Mouse (Mus musculus): Measurements from ENCODE around the gene Sp3. TPM values are rescaled to one million over a fixed set of nuclear protein-coding genes. Genes with fewer than 3 reads are reported as not detected.

Sp3 gene
- polyA plus RNA-seq, 1 experiment: 14.2 TPM

DNA sequence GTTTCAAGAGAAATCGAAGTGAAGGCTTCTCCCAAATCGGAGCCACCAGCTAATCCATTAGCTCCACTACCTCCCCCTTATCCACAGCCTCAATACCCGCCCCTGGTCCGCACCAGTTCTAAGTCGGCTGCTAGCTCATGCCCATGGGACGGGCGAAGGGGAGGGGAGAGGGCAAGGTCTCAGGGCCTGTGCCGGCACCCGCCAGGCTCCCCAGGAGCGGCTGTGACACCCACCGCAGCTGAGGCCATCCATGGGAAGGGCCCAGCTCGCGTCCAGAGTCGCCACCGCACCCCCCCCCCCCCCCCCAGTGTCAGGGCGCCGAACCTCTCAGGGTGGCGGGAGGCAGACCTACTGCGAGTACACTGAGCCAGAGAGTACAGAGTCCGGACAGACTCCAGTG, 32.4 kb upstream of the Sp3 start:
- Histone ChIP-seq H3K27ac (ENCODE audit: insufficient read depth, low read depth, low read length) (no peak overlapping the region), H3K36me3 (ENCODE audit: control insufficient read depth, insufficient read depth, low read length) (no peaks in the 10 kb centered on the region), H3K27me3 (ENCODE audit: control insufficient read depth, insufficient read depth, low read length) (no peaks in the 10 kb centered on the region), H3K4me1 (ENCODE audit: control insufficient read depth, insufficient read depth, insufficient read length, low read length) (no peaks in the 10 kb centered on the region), H3K4me3 (ENCODE audit: low read depth, low read length) (no peak overlapping the region)
- 78% methylated on average over 20 of the region's 20 CpGs for WGBS
- TF ChIP-seq POLR2A (IDR thresholded peaks at IDR 0.05; ENCODE audit: low read depth, low read length): no peak
- TF ChIP-seq CTCF (IDR thresholded peaks at IDR 0.05; ENCODE audit: extremely low read depth, insufficient read length, insufficient replicate concordance, low read depth, low read length): no peak

DNA sequence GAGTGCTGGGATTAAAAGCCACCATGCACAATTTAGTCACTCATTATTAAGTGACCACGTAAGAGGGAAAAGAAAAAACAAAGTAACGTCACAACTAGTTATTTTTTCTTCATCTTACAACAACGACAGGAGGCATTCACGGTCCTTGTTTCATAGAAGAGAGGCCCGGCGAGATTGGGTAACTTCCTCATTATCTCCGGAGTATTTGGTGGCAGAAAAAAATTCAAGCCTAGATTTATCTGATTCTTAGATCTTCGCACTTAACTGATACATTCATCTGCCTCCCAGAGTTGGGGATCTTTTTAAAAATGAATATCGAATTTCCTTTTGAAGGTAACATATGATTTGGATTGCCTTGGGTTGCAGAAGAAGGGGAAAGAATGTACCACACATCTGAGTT, 27.2 kb upstream of the Sp3 start:
- TF ChIP-seq POLR2A (IDR thresholded peaks at IDR 0.05; ENCODE audit: low read depth, low read length): no peak
- 84% methylated on average over 9 of the region's 9 CpGs for WGBS
- Histone ChIP-seq H3K4me1 (ENCODE audit: control insufficient read depth, insufficient read depth, insufficient read length, low read length) (peaks cover 2% of the 10 kb centered on the region; the same call in 1 of the 2 replicates), H3K4me3 (ENCODE audit: low read depth, low read length) (no peak overlapping the region), H3K27me3 (ENCODE audit: control insufficient read depth, insufficient read depth, low read length) (no peaks in the 10 kb centered on the region), H3K27ac (ENCODE audit: insufficient read depth, low read depth, low read length) (no peak overlapping the region), H3K36me3 (ENCODE audit: control insufficient read depth, insufficient read depth, low read length) (no peaks in the 10 kb centered on the region)

DNA sequence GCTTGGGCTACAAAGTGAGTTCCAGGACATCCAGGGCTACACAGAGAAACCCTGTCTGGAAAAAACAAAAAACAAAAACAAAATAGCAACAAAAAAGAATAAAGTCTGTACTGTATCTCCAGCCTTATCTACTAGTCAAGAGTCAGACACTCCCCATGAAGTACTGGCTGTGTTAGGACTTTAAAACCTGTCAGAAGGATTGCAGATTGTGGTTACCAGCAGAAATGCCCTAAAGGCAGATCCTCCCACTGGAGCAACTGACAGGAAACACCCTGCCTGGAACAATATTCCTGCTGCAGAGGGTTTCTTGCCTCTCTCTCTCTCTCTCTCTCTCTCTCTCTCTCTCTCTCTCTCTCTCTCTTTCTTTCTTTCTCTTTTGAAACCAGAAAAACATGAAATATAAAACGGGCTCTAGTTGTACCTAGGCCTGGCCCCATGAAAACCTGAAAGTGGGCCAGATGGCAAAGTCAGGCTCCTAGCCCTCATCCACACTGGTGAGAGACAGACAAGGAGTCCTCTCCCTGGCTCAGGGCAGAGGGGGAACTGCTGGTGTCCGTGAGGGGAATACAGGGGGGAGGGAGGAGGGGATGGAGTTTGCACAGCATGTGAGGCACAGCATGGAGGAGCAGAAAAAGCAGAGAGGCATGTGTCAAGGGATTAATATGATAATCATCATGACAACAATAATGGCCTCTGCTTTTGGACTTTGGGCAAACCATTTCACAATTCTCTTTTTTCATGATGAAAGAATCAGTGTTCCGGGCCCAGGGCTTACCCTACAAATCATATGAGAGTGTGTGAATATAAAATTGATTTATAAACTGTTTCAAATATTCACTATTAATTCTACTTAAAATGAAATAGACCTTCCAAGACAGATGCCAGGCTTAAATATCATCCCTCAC, 25.6 kb upstream of the Sp3 start:
- no peak overlapping the region for H3K4me3 ChIP-seq (ENCODE audit: low read depth, low read length)
- no peak for TF ChIP-seq POLR2A (IDR thresholded peaks at IDR 0.05; ENCODE audit: low read depth, low read length)
- no peak for TF ChIP-seq CTCF (IDR thresholded peaks at IDR 0.05; ENCODE audit: extremely low read depth, insufficient read length, insufficient replicate concordance, low read depth, low read length)
- peaks cover 2% of the 10 kb centered on the region; the same call in 1 of the 2 replicates for H3K4me1 ChIP-seq (ENCODE audit: control insufficient read depth, insufficient read depth, insufficient read length, low read length)
- no peaks in the 10 kb centered on the region for H3K27me3 ChIP-seq (ENCODE audit: control insufficient read depth, insufficient read depth, low read length)
- no peaks in the 10 kb centered on the region for H3K36me3 ChIP-seq (ENCODE audit: control insufficient read depth, insufficient read depth, low read length)
- no peak overlapping the region for H3K27ac ChIP-seq (ENCODE audit: insufficient read depth, low read depth, low read length)
- WGBS: 66% methylated on average over 3 of the region's 3 CpGs

DNA sequence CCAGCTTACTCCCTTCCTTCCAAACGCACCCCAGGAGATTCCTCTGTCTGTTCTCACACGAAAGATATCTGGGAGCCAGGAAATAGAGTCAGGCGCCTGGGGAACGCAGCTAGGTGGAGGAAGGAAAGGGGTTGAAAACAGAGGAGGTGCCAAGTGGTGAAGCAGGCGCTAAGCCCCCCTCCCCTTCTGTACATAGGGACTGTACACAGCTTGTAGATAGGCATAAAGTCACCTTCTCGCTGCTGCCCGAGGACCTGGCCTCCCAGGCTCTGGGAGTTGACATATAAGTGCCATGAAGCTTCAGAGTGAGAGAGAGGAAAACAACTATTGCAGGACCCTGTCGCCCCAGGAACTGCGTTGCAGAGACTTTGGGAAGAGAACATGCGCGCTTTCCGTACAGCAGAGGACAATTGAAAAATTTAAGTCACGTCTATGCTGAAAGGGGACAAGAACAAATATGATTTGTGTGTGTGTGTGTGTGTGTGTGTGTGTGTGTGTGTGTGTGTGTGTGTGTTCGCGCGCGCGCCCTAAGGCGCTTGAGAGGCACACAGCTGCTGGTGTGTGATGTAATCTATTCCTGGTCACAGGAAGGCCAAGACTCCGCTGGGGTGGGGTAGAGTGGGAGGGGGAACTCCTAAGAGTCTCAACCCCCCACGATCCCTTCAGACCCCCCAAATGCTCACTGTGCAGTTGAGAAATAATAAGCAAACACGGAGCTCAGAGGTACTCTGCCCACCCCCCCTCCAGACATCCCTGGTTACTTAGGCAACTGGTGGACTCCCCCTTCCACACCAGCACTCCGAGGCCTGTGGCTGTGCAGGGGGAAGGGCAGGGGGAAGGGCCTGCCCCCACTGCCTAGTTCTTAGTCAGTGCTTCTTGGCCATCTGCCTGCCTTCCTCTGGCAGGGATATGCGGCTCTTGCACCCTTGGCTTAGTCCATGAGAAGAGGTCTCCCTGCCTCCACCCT, 23.8 kb upstream of the Sp3 start:
- Histone ChIP-seq H3K27ac (ENCODE audit: insufficient read depth, low read depth, low read length) (peak overlapping the region; percentile 89), H3K4me1 (ENCODE audit: control insufficient read depth, insufficient read depth, insufficient read length, low read length) (peaks cover 2% of the 10 kb centered on the region; the same call in 1 of the 2 replicates), H3K27me3 (ENCODE audit: control insufficient read depth, insufficient read depth, low read length) (no peaks in the 10 kb centered on the region), H3K36me3 (ENCODE audit: control insufficient read depth, insufficient read depth, low read length) (no peaks in the 10 kb centered on the region), H3K4me3 (ENCODE audit: low read depth, low read length) (peak overlapping the region; percentile 9)
- WGBS: 53% methylated on average over 24 of the region's 24 CpGs
- TF ChIP-seq POLR2A (IDR thresholded peaks at IDR 0.05; ENCODE audit: low read depth, low read length): no peak
- TF ChIP-seq CTCF (IDR thresholded peaks at IDR 0.05; ENCODE audit: extremely low read depth, insufficient read length, insufficient replicate concordance, low read depth, low read length): no peak

DNA sequence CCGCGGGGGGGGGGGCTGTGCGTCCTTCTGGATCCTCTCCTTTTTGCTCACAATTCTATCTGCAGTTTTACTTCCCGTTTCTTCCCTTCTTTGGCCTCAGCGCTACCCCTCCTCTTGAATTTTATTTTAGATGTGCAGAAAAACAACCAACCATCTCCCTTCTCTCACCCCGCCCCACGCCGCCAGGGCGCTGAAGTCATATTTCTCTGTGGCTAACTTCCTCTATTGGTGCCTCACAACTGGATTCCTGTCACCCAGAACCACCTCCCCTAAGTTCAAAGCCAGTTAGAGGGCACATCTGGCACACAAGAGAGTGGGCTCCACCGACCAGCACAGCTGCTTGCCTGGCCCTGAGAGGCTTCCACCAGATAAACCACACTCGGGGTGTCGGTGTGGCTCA, 22.8 kb upstream of the Sp3 start:
- H3K27ac ChIP-seq (ENCODE audit: insufficient read depth, low read depth, low read length): peak overlapping the region; percentile 66
- TF ChIP-seq POLR2A (IDR thresholded peaks at IDR 0.05; ENCODE audit: low read depth, low read length): no peak
- no peak for TF ChIP-seq CTCF (IDR thresholded peaks at IDR 0.05; ENCODE audit: extremely low read depth, insufficient read length, insufficient replicate concordance, low read depth, low read length)
- H3K36me3 ChIP-seq (ENCODE audit: control insufficient read depth, insufficient read depth, low read length): no peaks in the 10 kb centered on the region
- H3K27me3 ChIP-seq (ENCODE audit: control insufficient read depth, insufficient read depth, low read length): no peaks in the 10 kb centered on the region
- peaks cover 2% of the 10 kb centered on the region; the same call in 1 of the 2 replicates for H3K4me1 ChIP-seq (ENCODE audit: control insufficient read depth, insufficient read depth, insufficient read length, low read length)
- H3K4me3 ChIP-seq (ENCODE audit: low read depth, low read length): no peak overlapping the region
- 63% methylated on average over 10 of the region's 12 CpGs for WGBS

GRCm38 (mm10) chr2:73002451-73002850, 22.2 kb upstream of the Sp3 start:
- H3K4me1 ChIP-seq (ENCODE audit: control insufficient read depth, insufficient read depth, insufficient read length, low read length): peaks cover 2% of the 10 kb centered on the region; the same call in 1 of the 2 replicates
- H3K36me3 ChIP-seq (ENCODE audit: control insufficient read depth, insufficient read depth, low read length): no peaks in the 10 kb centered on the region
- H3K4me3 ChIP-seq (ENCODE audit: low read depth, low read length): no peak overlapping the region
- WGBS: 81% methylated on average over 6 of the region's 6 CpGs
- no peak overlapping the region for H3K27ac ChIP-seq (ENCODE audit: insufficient read depth, low read depth, low read length)
- no peak for TF ChIP-seq POLR2A (IDR thresholded peaks at IDR 0.05; ENCODE audit: low read depth, low read length)
- no peak for TF ChIP-seq CTCF (IDR thresholded peaks at IDR 0.05; ENCODE audit: extremely low read depth, insufficient read length, insufficient replicate concordance, low read depth, low read length)
- H3K27me3 ChIP-seq (ENCODE audit: control insufficient read depth, insufficient read depth, low read length): no peaks in the 10 kb centered on the region
